Mouse (Mus musculus): ENCODE results near the gene Rchy1. TPM values are rescaled to one million over a fixed set of nuclear protein-coding genes. Genes with fewer than 3 reads are reported as not detected.
A peak's percentile ranks its signal among the peaks of the same experiment; 100 is the strongest.
"Not testable (repeated sequence)": the region's sequence is repeated elsewhere in the genome, so short reads cannot be mapped to it uniquely, and the experiment has no call there.

Rchy1 gene
- polyA plus RNA-seq, 1 experiment from 2014 or later = 81.6 TPM

- peaks cover 34% of the 10 kb centered on the region for H3K36me3 ChIP-seq
- H3K9ac ChIP-seq = no peak overlapping the region
- H3K27ac ChIP-seq = no peak overlapping the region
- WGBS = 90% methylated on average over 3 of the region's 3 CpGs
- H3K4me1 ChIP-seq (replicated peaks) = peaks cover 24% of the 10 kb centered on the region
- no peak for ATAC-seq (ENCODE audit: low FRiP score)
- no peak overlapping the region for H3K4me2 ChIP-seq
- H3K4me3 ChIP-seq = no peak overlapping the region
- no peaks in the 10 kb centered on the region for H3K9me3 ChIP-seq
- H3K27me3 ChIP-seq = no peaks in the 10 kb centered on the region
Measured at GRCm38 (mm10) chr5:91956991-91957760, 5.7 kb downstream of the Rchy1 start.

- peaks cover 60% of the 10 kb centered on the region for H3K36me3 ChIP-seq
- no peaks in the 10 kb centered on the region for H3K27me3 ChIP-seq
- no peak for ATAC-seq (ENCODE audit: low FRiP score)
- H3K27ac ChIP-seq = no peak overlapping the region
- no peak overlapping the region for H3K9ac ChIP-seq
- no peak overlapping the region for H3K4me3 ChIP-seq
- H3K4me1 ChIP-seq (replicated peaks) = no peaks in the 10 kb centered on the region
- no peaks in the 10 kb centered on the region for H3K9me3 ChIP-seq
- no peak overlapping the region for H3K4me2 ChIP-seq
Measured at GRCm38 (mm10) chr5:91951404-91951803, 11.5 kb downstream of the Rchy1 start.

- H3K4me3 ChIP-seq = no peak overlapping the region
- H3K9ac ChIP-seq = no peak overlapping the region
- WGBS = 90% methylated on average over 7 of the region's 7 CpGs
- H3K9me3 ChIP-seq = no peaks in the 10 kb centered on the region
- H3K27ac ChIP-seq = no peak overlapping the region
- no peak for ATAC-seq (ENCODE audit: low FRiP score)
- H3K27me3 ChIP-seq = no peaks in the 10 kb centered on the region
- H3K36me3 ChIP-seq = peaks cover 63% of the 10 kb centered on the region
- no peaks in the 10 kb centered on the region for H3K4me1 ChIP-seq (replicated peaks)
- H3K4me2 ChIP-seq = no peak overlapping the region
Measured at GRCm38 (mm10) chr5:91949441-91949840, 13.4 kb downstream of the Rchy1 start.

GRCm38 (mm10) chr5:91947008-91947407, 15.9 kb downstream of the Rchy1 start:
- Histone ChIP-seq H3K9me3 (no peaks in the 10 kb centered on the region), H3K27me3 (no peaks in the 10 kb centered on the region), H3K4me3 (no peak overlapping the region), H3K36me3 (peaks cover 48% of the 10 kb centered on the region), H3K9ac (no peak overlapping the region), H3K27ac (no peak overlapping the region), H3K4me1 (replicated peaks) (no peaks in the 10 kb centered on the region), H3K4me2 (no peak overlapping the region)
- WGBS = 95% methylated on average over 4 of the region's 4 CpGs
- ATAC-seq (ENCODE audit: low FRiP score) = no peak

- WGBS = 43% methylated on average over 1 of the region's 1 CpGs
- not testable (repeated sequence) for H3K9me3 ChIP-seq; H3K4me3 ChIP-seq; H3K4me1 ChIP-seq (replicated peaks); ATAC-seq (ENCODE audit: low FRiP score); H3K27ac ChIP-seq; H3K4me2 ChIP-seq; H3K27me3 ChIP-seq; H3K9ac ChIP-seq
- peaks cover 43% of the 10 kb centered on the region for H3K36me3 ChIP-seq
Measured at GRCm38 (mm10) chr5:91945609-91946008, 17.3 kb downstream of the Rchy1 start.

GRCm38 (mm10) chr5:91913231-91913630, 49.6 kb downstream of the Rchy1 start:
- no peak overlapping the region for H3K9ac ChIP-seq
- H3K4me3 ChIP-seq = no peak overlapping the region
- no peaks in the 10 kb centered on the region for H3K9me3 ChIP-seq
- H3K4me2 ChIP-seq = no peak overlapping the region
- ATAC-seq (ENCODE audit: low FRiP score) = no peak
- H3K36me3 ChIP-seq = no peaks in the 10 kb centered on the region
- no peak overlapping the region for H3K27ac ChIP-seq
- WGBS = 91% methylated on average over 2 of the region's 2 CpGs
- 0 out of 2 replicates have a peak, but pooled peaks cover 6% of the 10 kb centered on the region for H3K27me3 ChIP-seq
- H3K4me1 ChIP-seq (replicated peaks) = peaks cover 14% of the 10 kb centered on the region

GRCm38 (mm10) chr5:91911384-91912106, 51.3 kb downstream of the Rchy1 start:
- 0 out of 2 replicates have a peak, but pooled peaks have one; percentile 52 for ATAC-seq (ENCODE audit: low FRiP score)
- Histone ChIP-seq H3K27me3 (0 out of 2 replicates have a peak, but pooled peaks cover 6% of the 10 kb centered on the region), H3K9me3 (no peaks in the 10 kb centered on the region), H3K4me1 (replicated peaks) (peaks cover 14% of the 10 kb centered on the region), H3K4me2 (no peak overlapping the region), H3K27ac (no peak overlapping the region), H3K4me3 (no peak overlapping the region), H3K36me3 (no peaks in the 10 kb centered on the region), H3K9ac (no peak overlapping the region)
- WGBS = 54% methylated on average over 13 of the region's 13 CpGs

GRCm38 (mm10) chr5:91910616-91911015, 52.3 kb downstream of the Rchy1 start:
- H3K27me3 ChIP-seq = 0 out of 2 replicates have a peak, but pooled peaks cover 6% of the 10 kb centered on the region
- no peak overlapping the region for H3K27ac ChIP-seq
- no peak overlapping the region for H3K4me2 ChIP-seq
- H3K4me3 ChIP-seq = no peak overlapping the region
- no peaks in the 10 kb centered on the region for H3K9me3 ChIP-seq
- ATAC-seq (ENCODE audit: low FRiP score) = no peak
- H3K4me1 ChIP-seq (replicated peaks) = peaks cover 14% of the 10 kb centered on the region
- H3K9ac ChIP-seq = no peak overlapping the region
- WGBS = 90% methylated on average over 4 of the region's 4 CpGs
- no peaks in the 10 kb centered on the region for H3K36me3 ChIP-seq

GRCm38 (mm10) chr5:91909010-91909620, 53.8 kb downstream of the Rchy1 start:
- no peaks in the 10 kb centered on the region for H3K36me3 ChIP-seq
- 0 out of 2 replicates have a peak, but pooled peaks have one; percentile 55 for ATAC-seq (ENCODE audit: low FRiP score)
- H3K4me3 ChIP-seq = no peak overlapping the region
- 55% methylated on average over 10 of the region's 10 CpGs for WGBS
- no peaks in the 10 kb centered on the region for H3K9me3 ChIP-seq
- H3K27me3 ChIP-seq = 0 out of 2 replicates have a peak, but pooled peaks cover 6% of the 10 kb centered on the region
- no peak overlapping the region for H3K9ac ChIP-seq
- peak overlapping the region; percentile 58 for H3K27ac ChIP-seq
- peaks cover 14% of the 10 kb centered on the region for H3K4me1 ChIP-seq (replicated peaks)
- H3K4me2 ChIP-seq = no peak overlapping the region

Other genes with a start within 250 kb of the Rchy1 start
- 0.36 TPM in 1 of 2 replicates, not detected in the other for gene Odaph, start 24.4 kb upstream of the Rchy1 start, polyA plus RNA-seq (2015; fragmentation: Nextera tagmentation; extraction: Ambion mirVana)
- 5.0 and 5.1 TPM in 2 replicates for gene Cdkl2, start 80.8 kb upstream of the Rchy1 start, polyA plus RNA-seq (2015; fragmentation: Nextera tagmentation; extraction: Ambion mirVana)
- 425 and 430 TPM in 2 replicates for gene G3bp2, start 120.7 kb upstream of the Rchy1 start, polyA plus RNA-seq (2015; fragmentation: Nextera tagmentation; extraction: Ambion mirVana)
- gene Uso1, start 174.9 kb upstream of the Rchy1 start, polyA plus RNA-seq (2015; fragmentation: Nextera tagmentation; extraction: Ambion mirVana) = 43.9 and 44.6 TPM in 2 replicates

Data from hindbrain, embryonic 13.5 days (tissue).